Mouse (Mus musculus) liver, embryonic 13.5 days (tissue): ENCODE measurements around the gene Fnbp1l. TPM values are rescaled to one million over a fixed set of nuclear protein-coding genes. Genes with fewer than 3 reads are reported as not detected.

Source experiments
- ATAC-seq: fragments of 200-750 bp; cut with Nextera tagmentation; 2 replicates; pipeline ENCODE4 v1.8.0; 2017; ENCODE audit warnings: low read depth, mild to moderate bottlenecking, moderate number of reproducible peaks, moderate library complexity
- DNase-seq: peaks from one replicate; pipeline ENCODE4 v3.0.0; 2022
- H3K27ac ChIP-seq: fragments of 300-500 bp; sonication (generic); 2 replicates; pipeline ENCODE4 v1.5.1; 2015; ENCODE audit warnings: moderate library complexity, mild to moderate bottlenecking, inconsistent platforms
- H3K27me3 ChIP-seq: fragments of 300-500 bp; sonication (generic); 2 replicates; pipeline ENCODE4 v1.6.1; 2015; ENCODE audit warnings: mild to moderate bottlenecking, inconsistent platforms
- H3K36me3 ChIP-seq: fragments of 300-500 bp; sonication (generic); 2 replicates; pipeline ENCODE4 v1.6.1; 2015; ENCODE audit warnings: mild to moderate bottlenecking, inconsistent platforms
- H3K4me1 ChIP-seq: fragments of 300-500 bp; sonication (generic); replicated peaks from 2 replicates; pipeline ENCODE4 v1.6.1; 2015; ENCODE audit warnings: inconsistent platforms
- H3K4me2 ChIP-seq: fragments of 300-500 bp; sonication (generic); 2 replicates; pipeline ENCODE4 v1.6.1; 2015; ENCODE audit warnings: inconsistent platforms, mild to moderate bottlenecking, moderate library complexity
- H3K4me3 ChIP-seq: fragments of 300-500 bp; sonication (generic); replicated peaks from 2 replicates; pipeline ENCODE4 v1.5.1; 2015; ENCODE audit warnings: mild to moderate bottlenecking, inconsistent platforms
- H3K9ac ChIP-seq: fragments of 300-500 bp; sonication (generic); 2 replicates; pipeline ENCODE4 v1.6.1; 2015; ENCODE audit warnings: mild to moderate bottlenecking, inconsistent platforms
- H3K9me3 ChIP-seq: fragments of 300-500 bp; sonication (generic); replicated peaks from 2 replicates; pipeline ENCODE4 v1.6.1; 2016; ENCODE audit warnings: inconsistent platforms
- WGBS: fragments of 180-500 bp; shearing (Covaris S2); methylation state at CpG from one replicate; pipeline ENCODE4 v1.1.7; 2015; ENCODE audit not compliant: insufficient replicate concordance; 5-methylcytosine and 5-hydroxymethylcytosine counted together
- polyA plus RNA-seq: library from polyadenylated mRNA; unstranded; fragments of >200 nt; fragmentation: Nextera tagmentation; extraction: Ambion mirVana; gene quantifications from 2 replicates; pipeline ENCODE4 v1.2.1, GENCODE M21; 2015

Fnbp1l gene
- polyA plus RNA-seq, 1 experiment from 2014 or later, result 4.3 TPM

GRCm38 (mm10) chr3:122557766-122558165, 61.7 kb downstream of the Fnbp1l start:
- Histone ChIP-seq H3K36me3 (peaks cover 5% of the 10 kb centered on the region; the same call in 1 of the 2 replicates), H3K4me1 (no peaks in the 10 kb centered on the region), H3K27ac (no peak overlapping the region), H3K4me2 (no peak overlapping the region), H3K9me3 (no peaks in the 10 kb centered on the region), H3K9ac (no peak overlapping the region), H3K27me3 (no peaks in the 10 kb centered on the region), H3K4me3 (no peak overlapping the region)
- ATAC-seq, result no peak
- WGBS, result 56% methylated on average over 2 of the region's 2 CpGs
- no peak for DNase-seq

- WGBS, result 80% methylated on average over 3 of the region's 3 CpGs
- H3K4me1 ChIP-seq, result peaks cover 6% of the 10 kb centered on the region
- H3K9ac ChIP-seq, result no peak overlapping the region
- no peak overlapping the region for H3K27ac ChIP-seq
- H3K9me3 ChIP-seq, result no peaks in the 10 kb centered on the region
- H3K36me3 ChIP-seq, result no peaks in the 10 kb centered on the region
- no peak overlapping the region for H3K4me3 ChIP-seq
- no peaks in the 10 kb centered on the region for H3K27me3 ChIP-seq
- no peak for ATAC-seq
- no peak for DNase-seq
- no peak overlapping the region for H3K4me2 ChIP-seq
These were observed 68.3 kb downstream of the Fnbp1l start for GRCm38 (mm10) chr3:122551174-122551573.

GRCm38 (mm10) chr3:122547469-122547868, 72.0 kb downstream of the Fnbp1l start:
- no peak overlapping the region for H3K9ac ChIP-seq
- WGBS, result 24% methylated on average over 4 of the region's 4 CpGs
- no peaks in the 10 kb centered on the region for H3K27me3 ChIP-seq
- H3K9me3 ChIP-seq, result no peaks in the 10 kb centered on the region
- peak; percentile 85 for ATAC-seq
- no peak overlapping the region for H3K27ac ChIP-seq
- H3K4me3 ChIP-seq, result no peak overlapping the region
- no peak for DNase-seq
- peaks cover 6% of the 10 kb centered on the region for H3K4me1 ChIP-seq
- H3K4me2 ChIP-seq, result no peak overlapping the region
- H3K36me3 ChIP-seq, result peaks cover 3% of the 10 kb centered on the region; the same call in 1 of the 2 replicates

- no peak overlapping the region for H3K4me3 ChIP-seq
- peaks cover 3% of the 10 kb centered on the region; the same call in 1 of the 2 replicates for H3K36me3 ChIP-seq
- WGBS, result 57% methylated on average over 2 of the region's 2 CpGs
These were observed 74.2 kb downstream of the Fnbp1l start for GRCm38 (mm10) chr3:122545346-122545745.

GRCm38 (mm10) chr3:122540918-122541317, 78.6 kb downstream of the Fnbp1l start:
- no peak for DNase-seq
- no peak for ATAC-seq
- Histone ChIP-seq H3K27ac (no peak overlapping the region), H3K36me3 (peaks cover 9% of the 10 kb centered on the region), H3K9me3 (no peaks in the 10 kb centered on the region), H3K4me1 (no peaks in the 10 kb centered on the region), H3K9ac (no peak overlapping the region), H3K4me2 (no peak overlapping the region), H3K27me3 (no peaks in the 10 kb centered on the region), H3K4me3 (no peak overlapping the region)
- WGBS, result 71% methylated on average over 4 of the region's 4 CpGs

More at GRCm38 (mm10) chr3:122545346-122545745, 74.2 kb downstream of the Fnbp1l start:
- no peak for ATAC-seq
- Histone ChIP-seq H3K9me3 (no peaks in the 10 kb centered on the region), H3K4me2 (no peak overlapping the region), H3K4me1 (peaks cover 6% of the 10 kb centered on the region), H3K27ac (no peak overlapping the region), H3K27me3 (no peaks in the 10 kb centered on the region), H3K9ac (no peak overlapping the region)
- DNase-seq, result no peak

GRCm38 (mm10) chr3:122539961-122540690, 79.4 kb downstream of the Fnbp1l start:
- Histone ChIP-seq H3K36me3 (peaks cover 9% of the 10 kb centered on the region), H3K27me3 (no peaks in the 10 kb centered on the region), H3K9ac (no peak overlapping the region), H3K27ac (no peak overlapping the region), H3K4me3 (no peak overlapping the region), H3K4me2 (no peak overlapping the region), H3K4me1 (no peaks in the 10 kb centered on the region), H3K9me3 (no peaks in the 10 kb centered on the region)
- WGBS, result 74% methylated on average over 17 of the region's 17 CpGs
- no peak for ATAC-seq
- DNase-seq, result no peak

- 79% methylated on average over 2 of the region's 2 CpGs for WGBS
- Histone ChIP-seq H3K4me3 (no peak overlapping the region), H3K4me2 (no peak overlapping the region), H3K4me1 (no peaks in the 10 kb centered on the region), H3K27ac (no peak overlapping the region), H3K9ac (no peak overlapping the region), H3K27me3 (no peaks in the 10 kb centered on the region), H3K36me3 (peaks cover 6% of the 10 kb centered on the region), H3K9me3 (no peaks in the 10 kb centered on the region)
- no peak for DNase-seq
- no peak for ATAC-seq
These were observed 80.7 kb downstream of the Fnbp1l start for GRCm38 (mm10) chr3:122538851-122539250.

- WGBS, result 65% methylated on average over 8 of the region's 8 CpGs
- H3K27me3 ChIP-seq, result no peaks in the 10 kb centered on the region
- no peak overlapping the region for H3K9ac ChIP-seq
- H3K36me3 ChIP-seq, result peaks cover 6% of the 10 kb centered on the region
- no peak overlapping the region for H3K4me3 ChIP-seq
- no peak overlapping the region for H3K4me2 ChIP-seq
- no peak overlapping the region for H3K27ac ChIP-seq
- DNase-seq (no peak), ATAC-seq (no peak)
- no peaks in the 10 kb centered on the region for H3K4me1 ChIP-seq
- no peaks in the 10 kb centered on the region for H3K9me3 ChIP-seq
These were observed 83.4 kb downstream of the Fnbp1l start for GRCm38 (mm10) chr3:122535938-122536703.

- Histone ChIP-seq H3K4me3 (no peak overlapping the region), H3K27ac (no peak overlapping the region), H3K4me1 (no peaks in the 10 kb centered on the region), H3K9ac (no peak overlapping the region), H3K4me2 (no peak overlapping the region), H3K9me3 (no peaks in the 10 kb centered on the region), H3K27me3 (no peaks in the 10 kb centered on the region), H3K36me3 (0 out of 2 replicates have a peak, but pooled peaks cover 7% of the 10 kb centered on the region)
- ATAC-seq (no peak), DNase-seq (no peak)
- 51% methylated on average over 3 of the region's 3 CpGs for WGBS
These were observed 91.0 kb downstream of the Fnbp1l start for GRCm38 (mm10) chr3:122528477-122528876.

- Histone ChIP-seq H3K36me3 (no peaks in the 10 kb centered on the region), H3K27me3 (no peaks in the 10 kb centered on the region), H3K9me3 (no peaks in the 10 kb centered on the region), H3K4me2 (no peak overlapping the region), H3K4me1 (no peaks in the 10 kb centered on the region), H3K27ac (no peak overlapping the region), H3K4me3 (no peak overlapping the region), H3K9ac (no peak overlapping the region)
- WGBS, result 14% methylated on average over 1 of the region's 1 CpGs
- DNase-seq, result no peak
- ATAC-seq, result no peak
These were observed 98.2 kb downstream of the Fnbp1l start for GRCm38 (mm10) chr3:122521294-122521693.

- no peaks in the 10 kb centered on the region for H3K9me3 ChIP-seq
- DNase-seq (no peak), ATAC-seq (no peak)
- no peak overlapping the region for H3K4me3 ChIP-seq
- no peaks in the 10 kb centered on the region for H3K27me3 ChIP-seq
- H3K36me3 ChIP-seq, result no peaks in the 10 kb centered on the region
- H3K4me2 ChIP-seq, result no peak overlapping the region
- 41% methylated on average over 4 of the region's 4 CpGs for WGBS
- H3K9ac ChIP-seq, result no peak overlapping the region
- H3K27ac ChIP-seq, result no peak overlapping the region
- no peaks in the 10 kb centered on the region for H3K4me1 ChIP-seq
These were observed 98.6 kb downstream of the Fnbp1l start for GRCm38 (mm10) chr3:122520875-122521274.
